Mouse (Mus musculus) liver, embryonic 12.5 days (tissue): Measurements from ENCODE around the gene Gstm3. TPM values are rescaled to one million over a fixed set of nuclear protein-coding genes. Genes with fewer than 3 reads are reported as not detected.
A peak's percentile ranks its signal among the peaks of the same experiment; 100 is the strongest.
"Not testable (repeated sequence)": the region's sequence is repeated elsewhere in the genome, so short reads cannot be mapped to it uniquely, and the experiment has no call there.

Experiments used
- ATAC-seq: fragments of 200-750 bp; cut with Nextera tagmentation; 2 replicates; pipeline ENCODE4 v1.8.0; 2017; ENCODE audit warnings: moderate number of reproducible peaks, mild to moderate bottlenecking, moderate library complexity
- H3K27ac ChIP-seq: fragments of 300-500 bp; sonication (generic); 2 replicates; pipeline ENCODE4 v1.5.1; 2016; ENCODE audit warnings: mild to moderate bottlenecking
- H3K27me3 ChIP-seq: fragments of 300-500 bp; sonication (generic); replicated peaks from 2 replicates; pipeline ENCODE4 v1.6.1; 2016; ENCODE audit warnings: mild to moderate bottlenecking, moderate library complexity
- H3K36me3 ChIP-seq: fragments of 300-500 bp; sonication (generic); 2 replicates; pipeline ENCODE4 v1.6.1; 2016; ENCODE audit warnings: mild to moderate bottlenecking, moderate library complexity
- H3K4me1 ChIP-seq: fragments of 300-500 bp; sonication (generic); 2 replicates; pipeline ENCODE4 v1.6.1; 2016
- H3K4me2 ChIP-seq: fragments of 300-500 bp; sonication (generic); 2 replicates; pipeline ENCODE4 v1.6.1; 2016; ENCODE audit warnings: mild to moderate bottlenecking, moderate library complexity
- H3K4me3 ChIP-seq: fragments of 300-500 bp; sonication (generic); 2 replicates; pipeline ENCODE4 v1.5.1; 2016; ENCODE audit warnings: mild to moderate bottlenecking, moderate library complexity
- H3K9ac ChIP-seq: fragments of 300-500 bp; sonication (generic); 2 replicates; pipeline ENCODE4 v1.6.1; 2016; ENCODE audit warnings: mild to moderate bottlenecking, moderate library complexity
- H3K9me3 ChIP-seq: fragments of 300-500 bp; sonication (generic); replicated peaks from 2 replicates; pipeline ENCODE4 v1.6.1; 2016; ENCODE audit warnings: mild to moderate bottlenecking, moderate library complexity
- WGBS: fragments of 180-500 bp; shearing (Covaris S2); methylation state at CpG from one replicate; pipeline ENCODE4 v1.1.7; 2016; ENCODE audit not compliant: insufficient replicate concordance; 5-methylcytosine and 5-hydroxymethylcytosine counted together
- polyA plus RNA-seq: library from polyadenylated mRNA; unstranded; fragments of >200 nt; fragmentation: Nextera tagmentation; extraction: Ambion mirVana; gene quantifications from 2 replicates; pipeline ENCODE4 v1.2.1, GENCODE M21; 2016

Gene Gstm3
- polyA plus RNA-seq, 1 experiment from 2014 or later: 10.0 TPM

DNA sequence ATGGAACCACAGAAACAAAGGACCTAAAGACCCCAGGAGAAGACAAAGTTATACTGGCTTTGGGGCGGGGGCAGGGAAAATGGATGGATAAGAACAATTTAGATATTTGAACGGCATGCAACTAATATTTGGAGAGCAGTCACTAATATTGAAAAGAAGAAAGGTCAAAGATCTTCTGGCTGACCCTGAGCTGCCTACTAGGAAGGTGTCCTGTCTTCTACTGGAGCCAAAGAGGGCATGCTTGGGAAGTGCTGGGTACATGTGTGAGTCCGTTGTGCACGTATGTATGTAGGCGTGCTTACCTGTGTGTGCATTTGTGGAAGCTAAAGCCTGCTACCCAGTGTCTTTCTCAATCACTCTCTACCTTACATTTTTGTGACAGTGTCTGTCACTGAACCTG, 2.5 kb downstream of the Gstm3 start:
- no peak overlapping the region for H3K27ac ChIP-seq
- H3K36me3 ChIP-seq: no peaks in the 10 kb centered on the region
- no peak overlapping the region for H3K4me2 ChIP-seq
- ATAC-seq: no peak
- no peak overlapping the region for H3K9ac ChIP-seq
- WGBS: 79% methylated on average over 5 of the region's 5 CpGs
- H3K4me1 ChIP-seq: peaks cover 25% of the 10 kb centered on the region
- no peaks in the 10 kb centered on the region for H3K9me3 ChIP-seq
- no peak overlapping the region for H3K4me3 ChIP-seq
- 0 out of 2 replicates have a peak, but pooled peaks cover 9% of the 10 kb centered on the region for H3K27me3 ChIP-seq

DNA sequence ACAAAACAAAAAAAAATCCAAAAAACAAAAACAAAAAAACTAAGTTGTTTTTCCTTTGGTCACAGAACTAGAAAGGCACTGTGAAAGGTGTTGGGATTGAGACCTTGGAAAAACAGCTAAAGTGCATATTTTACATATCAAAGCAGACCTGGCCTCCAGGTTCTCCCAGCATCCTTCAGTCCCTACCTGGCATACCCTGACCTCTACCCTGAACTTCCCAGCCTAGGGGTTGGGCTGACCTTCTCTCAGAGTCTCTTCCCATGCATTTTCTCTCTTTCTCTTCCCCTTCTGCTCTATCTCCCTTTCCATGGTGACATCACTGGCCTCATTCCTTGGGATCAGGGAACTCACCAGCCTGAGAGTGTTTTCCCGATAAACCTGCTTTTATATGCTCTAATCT, 3.5 kb downstream of the Gstm3 start:
- no peak for ATAC-seq

DNA sequence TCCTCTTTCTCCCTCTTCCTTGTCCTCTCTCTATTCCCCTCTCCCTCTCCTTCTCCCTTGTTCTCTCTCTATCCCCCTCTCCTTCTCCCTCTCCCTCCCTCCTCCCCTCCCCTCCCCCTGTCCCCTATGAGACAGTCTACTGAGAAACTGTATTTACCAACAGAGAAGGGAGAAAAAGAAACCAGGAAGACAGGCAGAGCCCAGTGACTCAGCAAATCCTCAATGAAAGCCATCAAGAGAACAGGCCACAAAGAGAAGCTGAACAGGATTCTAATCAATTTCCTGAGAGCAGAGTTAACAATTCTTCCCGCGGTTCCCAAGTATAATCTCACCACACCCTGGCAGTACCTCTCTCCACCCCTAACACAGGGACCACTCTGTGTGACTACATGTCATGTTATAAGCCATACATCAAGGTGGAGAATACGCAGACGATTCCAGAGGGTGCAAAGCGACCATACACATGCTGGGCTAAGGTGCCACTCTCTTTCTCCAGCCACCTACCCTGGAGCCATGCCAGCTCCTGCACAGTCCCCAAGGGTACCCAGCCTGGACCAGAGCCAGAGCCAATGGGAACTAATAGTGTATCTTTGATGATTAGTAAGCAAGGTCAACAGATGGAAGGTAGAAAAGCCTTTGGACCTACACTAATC, 4.3 kb downstream of the Gstm3 start:
- no peak overlapping the region for H3K4me3 ChIP-seq
- peak overlapping the region; percentile 48 for H3K4me2 ChIP-seq
- no peaks in the 10 kb centered on the region for H3K9me3 ChIP-seq
- H3K27me3 ChIP-seq: peaks cover 8% of the 10 kb centered on the region
- peak overlapping the region; percentile 65 for H3K27ac ChIP-seq
- no peaks in the 10 kb centered on the region for H3K36me3 ChIP-seq
- 33% methylated on average over 5 of the region's 5 CpGs for WGBS
- H3K9ac ChIP-seq: no peak overlapping the region
- ATAC-seq: 0 out of 2 replicates have a peak, but pooled peaks have one; percentile 20
- H3K4me1 ChIP-seq: peaks cover 25% of the 10 kb centered on the region

More for the DNA sequence above, 3.5 kb downstream of the Gstm3 start:
- Histone ChIP-seq H3K36me3 (no peaks in the 10 kb centered on the region), H3K27ac (no peak overlapping the region), H3K9me3 (no peaks in the 10 kb centered on the region), H3K4me2 (no peak overlapping the region), H3K4me3 (no peak overlapping the region), H3K9ac (no peak overlapping the region), H3K27me3 (peaks cover 5% of the 10 kb centered on the region; the same call in 1 of the 2 replicates), H3K4me1 (peaks cover 25% of the 10 kb centered on the region)
- 72% methylated on average over 1 of the region's 1 CpGs for WGBS

DNA sequence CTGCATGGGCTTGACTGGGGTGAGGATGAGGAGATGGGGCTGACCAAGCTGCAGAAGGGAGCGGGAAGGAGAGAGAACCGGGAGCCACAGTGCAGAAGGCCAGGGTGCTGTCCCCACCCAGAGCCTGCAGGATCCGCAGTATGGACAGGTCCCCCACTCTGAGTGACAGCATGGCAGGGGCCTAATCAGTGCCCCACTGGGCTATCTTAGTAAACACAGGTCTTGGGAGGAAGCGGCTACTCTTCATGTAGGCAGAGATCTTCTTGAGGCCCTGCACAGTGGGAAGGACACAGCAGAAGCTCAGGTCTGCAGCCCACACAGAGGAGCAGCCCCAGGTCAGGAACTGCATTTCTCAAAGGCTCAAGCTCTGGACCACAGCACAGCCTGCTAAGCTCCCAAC, 5.1 kb downstream of the Gstm3 start:
- no peak overlapping the region for H3K4me3 ChIP-seq
- peaks cover 18% of the 10 kb centered on the region for H3K4me1 ChIP-seq
- H3K27me3 ChIP-seq: peaks cover 10% of the 10 kb centered on the region
- peak overlapping the region; percentile 48 for H3K4me2 ChIP-seq
- H3K27ac ChIP-seq: peak overlapping the region; percentile 65; the same call in 1 of the 2 replicates
- H3K36me3 ChIP-seq: no peaks in the 10 kb centered on the region
- ATAC-seq: peak; percentile 61
- H3K9me3 ChIP-seq: no peaks in the 10 kb centered on the region
- WGBS: 21% methylated on average over 4 of the region's 4 CpGs
- no peak overlapping the region for H3K9ac ChIP-seq

DNA sequence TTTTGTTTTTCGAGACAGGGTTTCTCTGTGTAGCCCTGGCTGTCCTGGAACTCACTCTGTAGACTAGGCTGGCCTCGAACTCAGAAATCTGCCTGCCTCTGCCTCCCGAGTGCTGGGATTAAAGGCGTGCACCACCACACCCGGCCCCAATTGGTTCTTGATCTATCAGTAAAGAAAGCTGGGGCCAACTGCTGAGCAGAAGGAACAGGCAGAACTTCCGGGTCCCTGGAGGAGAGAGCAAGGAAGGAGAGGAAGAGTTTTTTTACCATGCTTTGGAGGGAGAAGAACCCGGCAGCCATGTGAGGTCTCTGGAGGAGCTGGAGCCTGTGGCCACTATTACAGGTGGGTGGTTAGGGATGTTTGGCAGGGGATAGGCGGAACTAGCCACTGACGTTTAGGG, 13.8 kb downstream of the Gstm3 start:
- not testable (repeated sequence) for H3K4me3 ChIP-seq, ATAC-seq, H3K9ac ChIP-seq, H3K9me3 ChIP-seq, H3K36me3 ChIP-seq, H3K27ac ChIP-seq, H3K4me2 ChIP-seq, H3K4me1 ChIP-seq
- 77% methylated on average over 9 of the region's 9 CpGs for WGBS
- H3K27me3 ChIP-seq: peaks cover 11% of the 10 kb centered on the region

DNA sequence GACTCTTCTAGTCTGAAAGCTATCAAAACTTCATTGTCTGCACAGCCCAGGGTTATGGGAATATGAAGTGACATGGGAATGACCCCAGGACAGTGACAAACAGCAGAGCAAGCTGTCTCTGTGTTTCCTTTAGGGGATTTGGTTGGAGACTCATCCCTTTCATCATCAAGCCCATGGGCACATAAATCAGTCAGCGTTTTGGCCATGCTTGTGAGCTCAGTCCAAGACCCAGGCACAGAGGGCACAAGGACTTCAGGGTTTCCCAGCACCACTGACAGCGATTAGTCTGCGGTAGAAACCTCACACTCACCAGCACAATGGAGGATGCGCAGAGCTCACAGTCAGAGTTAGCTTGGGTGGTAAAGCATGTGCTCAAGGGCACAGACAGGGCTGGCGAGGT, 15.2 kb downstream of the Gstm3 start:
- WGBS: 67% methylated on average over 5 of the region's 5 CpGs
- no peaks in the 10 kb centered on the region for H3K9me3 ChIP-seq
- no peak overlapping the region for H3K9ac ChIP-seq
- no peak overlapping the region for H3K27ac ChIP-seq
- no peak for ATAC-seq
- H3K4me2 ChIP-seq: no peak overlapping the region
- no peaks in the 10 kb centered on the region for H3K36me3 ChIP-seq
- 0 out of 2 replicates have a peak, but pooled peaks cover 5% of the 10 kb centered on the region for H3K4me1 ChIP-seq
- no peak overlapping the region for H3K4me3 ChIP-seq
- peaks cover 5% of the 10 kb centered on the region; the same call in 1 of the 2 replicates for H3K27me3 ChIP-seq

DNA sequence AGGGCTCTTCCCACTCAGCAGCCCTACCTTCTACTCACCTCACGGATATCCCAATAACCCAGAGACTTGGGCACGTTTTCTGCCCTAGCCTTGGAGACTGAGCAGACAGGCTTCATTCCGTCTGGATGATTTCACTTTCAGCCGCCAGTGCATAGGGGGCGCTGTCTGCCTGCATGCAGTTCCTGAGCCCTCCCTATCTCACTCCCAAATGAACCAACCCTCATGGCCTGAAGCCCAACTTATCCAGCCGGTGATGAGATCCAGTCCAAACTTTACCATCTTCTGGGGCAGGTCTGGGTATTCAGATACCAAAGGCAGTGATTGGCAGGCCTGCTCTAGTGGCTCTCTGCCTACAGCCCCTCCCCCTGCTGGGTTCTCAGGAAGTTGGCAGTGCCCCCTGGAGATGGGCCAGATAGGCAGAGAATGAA, 15.7 kb downstream of the Gstm3 start:
- 0 out of 2 replicates have a peak, but pooled peaks have one; percentile 37 for ATAC-seq
- Histone ChIP-seq H3K27me3 (peaks cover 2% of the 10 kb centered on the region; the same call in 1 of the 2 replicates), H3K4me3 (no peak overlapping the region), H3K4me1 (0 out of 2 replicates have a peak, but pooled peaks cover 5% of the 10 kb centered on the region), H3K9me3 (no peaks in the 10 kb centered on the region), H3K27ac (no peak overlapping the region), H3K9ac (no peak overlapping the region), H3K36me3 (no peaks in the 10 kb centered on the region), H3K4me2 (no peak overlapping the region)
- WGBS: 15% methylated on average over 6 of the region's 6 CpGs

DNA sequence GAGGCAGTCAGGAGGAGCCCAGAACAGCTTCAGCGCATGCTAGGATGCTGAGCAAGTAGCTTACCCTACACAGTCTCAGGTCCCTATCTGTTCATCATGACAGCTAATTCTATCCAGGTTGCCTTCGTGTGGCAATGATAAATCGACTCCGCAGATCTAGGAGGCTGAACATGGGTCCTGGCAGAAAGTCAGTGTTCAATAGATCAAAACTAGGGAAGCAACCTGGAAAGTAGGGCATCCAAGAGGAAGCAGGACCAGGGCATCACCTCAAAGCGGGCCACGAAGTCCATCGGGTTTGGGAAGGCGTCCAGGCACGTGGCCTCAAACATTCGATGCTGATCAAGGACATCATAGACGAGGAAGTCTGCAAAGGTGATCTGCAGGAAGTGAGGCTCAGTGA, 18.6 kb downstream of the Gstm3 start:
- Histone ChIP-seq H3K9ac (no peak overlapping the region), H3K4me2 (no peak overlapping the region), H3K9me3 (no peaks in the 10 kb centered on the region), H3K27me3 (no peaks in the 10 kb centered on the region; the same call in 1 of the 2 replicates), H3K27ac (no peak overlapping the region), H3K4me3 (no peak overlapping the region), H3K36me3 (no peaks in the 10 kb centered on the region), H3K4me1 (0 out of 2 replicates have a peak, but pooled peaks cover 5% of the 10 kb centered on the region)
- 64% methylated on average over 11 of the region's 11 CpGs for WGBS
- no peak for ATAC-seq

DNA sequence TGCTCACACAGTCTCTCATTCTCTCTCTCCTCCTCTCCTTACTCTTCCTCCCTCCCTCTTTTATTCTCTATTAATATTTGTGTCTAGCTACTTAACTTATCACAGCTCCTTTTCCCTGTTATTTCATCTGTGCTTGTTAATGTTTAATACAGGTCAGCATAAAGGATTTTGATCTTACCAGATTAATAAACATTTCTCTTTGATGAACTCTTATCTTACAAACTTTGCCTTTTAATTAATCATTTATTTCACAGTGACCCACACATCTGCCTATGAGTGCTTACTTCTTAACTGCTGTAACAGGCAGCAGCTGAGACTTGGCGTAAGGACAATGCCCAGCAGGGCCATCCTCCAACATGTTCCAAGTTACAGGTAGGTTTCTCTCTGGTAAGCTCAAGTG, 19.6 kb downstream of the Gstm3 start:
- 72% methylated on average over 1 of the region's 1 CpGs for WGBS
- not testable (repeated sequence) for ATAC-seq, H3K9ac ChIP-seq, H3K4me1 ChIP-seq, H3K27me3 ChIP-seq, H3K9me3 ChIP-seq, H3K36me3 ChIP-seq, H3K4me2 ChIP-seq, H3K27ac ChIP-seq, H3K4me3 ChIP-seq

DNA sequence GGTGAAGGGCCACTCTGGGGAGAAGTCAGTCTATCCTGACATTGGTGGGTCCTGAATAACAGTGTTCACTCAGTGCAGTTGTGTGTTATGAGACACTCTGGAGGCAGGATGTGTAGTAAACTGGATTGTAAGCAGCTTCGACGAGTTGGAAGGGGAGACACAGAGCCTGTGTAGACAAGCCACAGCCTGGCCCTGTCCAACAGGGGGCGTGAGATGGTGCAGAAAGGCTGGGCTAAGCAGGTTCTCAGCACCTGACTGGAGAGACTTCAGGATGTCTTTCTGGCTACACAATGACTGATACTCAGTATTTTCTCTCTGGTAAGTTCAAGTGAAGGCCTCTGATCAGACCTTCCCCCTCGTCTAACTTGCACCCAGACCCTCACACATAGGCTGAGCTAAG, 23.4 kb downstream of the Gstm3 start:
- 47% methylated on average over 4 of the region's 4 CpGs for WGBS
- H3K27me3 ChIP-seq: no peaks in the 10 kb centered on the region
- H3K9ac ChIP-seq: no peak overlapping the region
- no peak overlapping the region for H3K4me2 ChIP-seq
- ATAC-seq: no peak
- no peak overlapping the region for H3K27ac ChIP-seq
- no peak overlapping the region for H3K4me3 ChIP-seq
- no peaks in the 10 kb centered on the region for H3K36me3 ChIP-seq
- H3K9me3 ChIP-seq: no peaks in the 10 kb centered on the region
- no peaks in the 10 kb centered on the region for H3K4me1 ChIP-seq

DNA sequence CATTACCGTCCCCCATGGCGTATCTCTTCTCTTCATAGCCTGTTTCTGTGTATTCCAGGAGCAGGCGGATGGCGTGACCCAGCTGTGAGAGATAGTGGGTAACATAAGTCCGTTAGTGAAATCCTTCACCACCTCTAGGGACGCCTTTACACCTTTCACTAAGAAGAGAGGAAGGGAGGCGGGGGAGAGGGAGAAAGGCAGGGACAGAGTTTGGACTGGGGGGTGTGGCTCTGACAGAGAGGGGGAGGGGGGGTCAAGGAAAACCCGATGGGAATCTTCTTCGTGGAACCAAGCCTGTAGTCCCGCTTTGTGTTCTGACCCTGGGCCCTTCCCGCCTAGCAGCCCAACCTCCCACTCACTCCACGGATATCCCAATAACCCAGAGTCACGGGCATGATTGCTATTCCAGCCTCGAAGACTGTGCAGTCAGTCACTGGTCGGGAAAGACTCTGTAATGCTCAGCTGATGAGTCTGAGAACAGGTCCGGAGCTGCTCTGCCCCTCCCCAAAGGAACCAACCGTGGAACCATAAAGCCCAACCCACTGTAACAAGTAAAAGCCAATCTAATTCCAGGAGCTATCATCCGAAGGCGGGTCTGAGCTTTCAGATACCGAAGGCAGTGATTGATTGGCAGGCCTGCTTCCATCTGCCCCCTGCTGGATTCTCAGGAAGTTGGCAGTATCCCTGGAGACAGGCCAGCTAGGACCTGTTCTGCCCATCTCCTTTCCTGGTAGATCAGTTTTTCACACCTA, 25.7 kb downstream of the Gstm3 start, which contains the start of gene Gstm6:
TSS of gene Gstm6 (minus strand) at position 511 of the 752 bp plus-strand sequence.
- Histone ChIP-seq H3K36me3 (no peaks in the 10 kb centered on the region), H3K27ac (no peak within 1 kb of the TSS), H3K9ac (no peak within 1 kb of the TSS), H3K9me3 (no peaks in the 10 kb centered on the region), H3K4me3 (peak within 1 kb of the TSS; percentile 17; the same call in 1 of the 2 replicates), H3K27me3 (no peaks in the 10 kb centered on the region), H3K4me2 (peak within 1 kb of the TSS; percentile 45), H3K4me1 (peaks cover 7% of the 10 kb centered on the region; the same call in 1 of the 2 replicates)
- peak; percentile 44 for ATAC-seq
- WGBS: 18% methylated on average over 20 of the region's 20 CpGs

DNA sequence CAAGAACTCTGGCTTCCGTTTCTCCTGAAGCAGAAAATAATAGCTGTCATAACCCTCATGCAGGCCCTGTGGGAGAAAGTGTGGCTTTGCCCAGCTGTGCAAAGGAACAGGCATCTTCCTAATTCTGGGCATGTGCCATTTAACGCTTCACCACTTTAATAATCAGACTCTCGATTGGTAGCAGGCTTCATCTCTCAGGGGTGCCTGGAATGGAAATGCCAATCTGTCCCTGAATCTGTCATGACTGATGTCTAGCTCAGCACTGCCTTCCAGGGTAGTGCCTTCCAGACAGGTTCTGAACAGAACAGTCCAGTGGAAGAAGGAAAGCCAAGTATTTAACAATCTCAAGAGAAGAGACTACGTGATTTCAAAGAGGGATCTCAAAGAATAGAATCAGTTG, 27.8 kb downstream of the Gstm3 start:
- no peak overlapping the region for H3K9ac ChIP-seq
- WGBS: 68% methylated on average over 4 of the region's 4 CpGs
- no peak overlapping the region for H3K4me2 ChIP-seq
- H3K4me3 ChIP-seq: no peak overlapping the region
- H3K27ac ChIP-seq: no peak overlapping the region
- no peaks in the 10 kb centered on the region for H3K9me3 ChIP-seq
- no peaks in the 10 kb centered on the region for H3K27me3 ChIP-seq
- H3K36me3 ChIP-seq: no peaks in the 10 kb centered on the region
- ATAC-seq: no peak
- peaks cover 7% of the 10 kb centered on the region; the same call in 1 of the 2 replicates for H3K4me1 ChIP-seq
